In the genomic region with DNA sequence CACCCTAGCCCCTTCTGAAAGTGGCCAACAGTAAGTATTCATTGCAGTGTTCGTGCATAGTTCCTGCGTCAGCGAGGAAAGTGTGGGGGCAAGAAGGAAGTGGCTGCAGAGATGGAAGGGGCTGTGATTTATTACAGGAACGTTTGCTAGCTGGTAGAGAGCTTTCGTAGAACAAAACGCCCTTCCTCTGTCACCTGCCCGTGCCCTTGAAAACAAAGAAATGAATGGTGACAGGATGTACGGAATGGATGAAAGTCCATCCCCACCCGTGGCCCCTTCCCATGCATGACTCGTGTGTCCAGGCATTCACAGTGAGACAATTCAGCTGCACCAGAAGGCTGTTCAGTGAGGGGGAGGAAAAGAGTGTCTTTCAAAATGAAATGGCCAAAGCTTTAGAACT, we compare ENCODE assay signal across 18 mouse cellular contexts. TPM values are rescaled to one million over a fixed set of nuclear protein-coding genes. Genes with fewer than 3 reads are reported as not detected.
DNase-seq lines count a peak whose midpoint lies in the region; ATAC-seq lines count a peak whose summit lies in the region.
"Had no signal": no experiment of that assay in that cellular context is flagged by ENCODE, and none has a peak within 500 bp of the region (broad histone marks: within the 10 kb centered on the region; RNA-seq: fewer than 3 reads in every experiment).

No protein-coding gene starts in this region.

- whole genome bisulfite sequencing in kidney, embryonic 15.5 days = 3% methylated on average over 10 of the region's 10 CpGs
- 30% methylated on average over 10 of the region's 10 CpGs for WGBS in lung, embryonic 16.5 days
- 18% methylated on average over 10 of the region's 10 CpGs for WGBS in stomach, embryonic 15.5 days
- 75% methylated on average over 10 of the region's 10 CpGs for WGBS in midbrain, embryonic 13.5 days

- ATAC-seq in kidney, embryonic 15.5 days (replicated peaks; ENCODE audit: low FRiP score) = peak; percentile 50; the same call in 1 of the 2 replicates
- ATAC-seq in lung, embryonic 16.5 days (ENCODE audit: low read depth) = peak; percentile 54; the same call in 1 of the 2 replicates
- no peak; the same call in 1 of the 2 replicates for ATAC-seq in stomach, embryonic 15.5 days (ENCODE audit: insufficient read depth, low FRiP score, low read depth)
- no peak for ATAC-seq in midbrain, embryonic 13.5 days
- ATAC-seq: hindbrain, postnatal 0 days had no signal

- no peaks in the 10 kb centered on the region for H3K36me3 ChIP-seq in kidney, embryonic 15.5 days
- no peaks in the 10 kb centered on the region for H3K36me3 ChIP-seq in lung, embryonic 16.5 days (ENCODE audit: control insufficient read depth, insufficient read depth, low read length)
- no peaks in the 10 kb centered on the region for H3K36me3 ChIP-seq in stomach, embryonic 15.5 days
- H3K36me3 ChIP-seq in midbrain, embryonic 13.5 days = no peaks in the 10 kb centered on the region
- H3K36me3 ChIP-seq: embryonic facial prominence, embryonic 15.5 days; forebrain, embryonic 10.5 days; heart, embryonic 13.5 days had no signal

- peak overlapping the region; percentile 48 for H3K4me2 ChIP-seq in kidney, embryonic 15.5 days
- H3K4me2 ChIP-seq in lung, embryonic 16.5 days (ENCODE audit: low read depth, low read length) = peak overlapping the region; percentile 9; the same call in 1 of the 2 replicates
- peak overlapping the region; percentile 4 for H3K4me2 ChIP-seq in stomach, embryonic 15.5 days
- no peak overlapping the region for H3K4me2 ChIP-seq in midbrain, embryonic 13.5 days (replicated peaks)
- H3K4me2 ChIP-seq: embryonic facial prominence, embryonic 15.5 days; heart, embryonic 13.5 days had no signal

- 0 out of 2 replicates have a peak overlapping the region, but pooled peaks have one; percentile 12 for H3K4me3 ChIP-seq in kidney, embryonic 15.5 days (replicated peaks)
- H3K4me3 ChIP-seq in lung, embryonic 16.5 days (ENCODE audit: low read length) = no peak overlapping the region
- H3K4me3 ChIP-seq in stomach, embryonic 15.5 days (replicated peaks) = no peak overlapping the region
- no peak overlapping the region for H3K4me3 ChIP-seq in midbrain, embryonic 13.5 days (replicated peaks)
- H3K4me3 ChIP-seq: embryonic facial prominence, embryonic 15.5 days; forebrain, embryonic 10.5 days; gastrocnemius, adult 2 months; heart, embryonic 13.5 days had no signal

- H3K27me3 ChIP-seq in kidney, embryonic 15.5 days = no peaks in the 10 kb centered on the region
- H3K27me3 ChIP-seq in lung, embryonic 16.5 days (ENCODE audit: control insufficient read depth, insufficient read depth, low read depth, low read length) = no peaks in the 10 kb centered on the region
- H3K27me3 ChIP-seq in stomach, embryonic 15.5 days (replicated peaks) = no peaks in the 10 kb centered on the region
- no peaks in the 10 kb centered on the region for H3K27me3 ChIP-seq in midbrain, embryonic 13.5 days
- H3K27me3 ChIP-seq: embryonic facial prominence, embryonic 15.5 days; heart, embryonic 13.5 days had no signal

- H3K9ac ChIP-seq in kidney, embryonic 15.5 days = no peak overlapping the region
- H3K9ac ChIP-seq in lung, embryonic 16.5 days (ENCODE audit: low read length) = no peak overlapping the region
- H3K9ac ChIP-seq in stomach, embryonic 15.5 days = no peak overlapping the region
- H3K9ac ChIP-seq in midbrain, embryonic 13.5 days (replicated peaks) = no peak overlapping the region
- H3K9ac ChIP-seq: embryonic facial prominence, embryonic 15.5 days; heart, embryonic 13.5 days had no signal

- no peak for DNase-seq in kidney, postnatal 25 days
- no peak for DNase-seq in lung, postnatal 25 days (ENCODE audit: low spot score)
- peak; percentile 10 for DNase-seq in kidney, postnatal 14 days
- no peak for DNase-seq in spleen, postnatal 10 days (ENCODE audit: low spot score in 2 of 2)
- DNase-seq: cerebellum, postnatal 14 days; embryo, embryonic 11 days; gastrocnemius, adult 2 months; heart, postnatal 36 days; layer of hippocampus, adult 9-11 months; right cerebral cortex, adult 18-20 months had no signal

- H3K27ac ChIP-seq in kidney, embryonic 15.5 days = peak overlapping the region; percentile 78
- H3K27ac ChIP-seq in lung, embryonic 16.5 days (ENCODE audit: low read length) = no peak overlapping the region
- H3K27ac ChIP-seq in stomach, embryonic 15.5 days = peak overlapping the region; percentile 33; the same call in 1 of the 2 replicates
- H3K27ac ChIP-seq in midbrain, embryonic 13.5 days = no peak overlapping the region
- H3K27ac ChIP-seq: embryonic facial prominence, embryonic 15.5 days; forebrain, embryonic 10.5 days; gastrocnemius, adult 2 months; heart, embryonic 13.5 days; hindbrain, postnatal 0 days had no signal

- no peaks in the 10 kb centered on the region for H3K9me3 ChIP-seq in kidney, embryonic 15.5 days (replicated peaks)
- H3K9me3 ChIP-seq in lung, embryonic 16.5 days (ENCODE audit: control insufficient read depth, low read length) = no peaks in the 10 kb centered on the region
- no peaks in the 10 kb centered on the region for H3K9me3 ChIP-seq in stomach, embryonic 15.5 days
- H3K9me3 ChIP-seq in midbrain, embryonic 13.5 days = no peaks in the 10 kb centered on the region
- H3K9me3 ChIP-seq: embryonic facial prominence, embryonic 15.5 days; forebrain, embryonic 10.5 days; heart, embryonic 13.5 days had no signal

- H3K4me1 ChIP-seq in kidney, embryonic 15.5 days = peaks cover 46% of the 10 kb centered on the region
- peaks cover 10% of the 10 kb centered on the region for H3K4me1 ChIP-seq in lung, embryonic 16.5 days (replicated peaks; ENCODE audit: control insufficient read depth, insufficient read depth, low read length)
- no peaks in the 10 kb centered on the region for H3K4me1 ChIP-seq in stomach, embryonic 15.5 days
- no peaks in the 10 kb centered on the region for H3K4me1 ChIP-seq in midbrain, embryonic 13.5 days (replicated peaks)
- H3K4me1 ChIP-seq: embryonic facial prominence, embryonic 15.5 days had no signal

RNA-seq across cellular contexts. Expression of a gene that starts 35.0 kb away (rescaled TPM):
- polyA plus RNA-seq in kidney, embryonic 15.5 days (2015; fragmentation: Nextera tagmentation; extraction: Ambion mirVana) = 543 and 552 TPM in 2 replicates
- polyA plus RNA-seq in lung, embryonic 16.5 days (2015; fragmentation: Nextera tagmentation; extraction: Ambion mirVana) = 523 and 564 TPM in 2 replicates
- 502 and 547 TPM in 2 replicates for polyA plus RNA-seq in stomach, embryonic 15.5 days (2015; fragmentation: Nextera tagmentation; extraction: Ambion mirVana)
- polyA plus RNA-seq in midbrain, embryonic 13.5 days (2015; fragmentation: Nextera tagmentation; extraction: Ambion mirVana) = 616 and 667 TPM in 2 replicates

Comparison
In these comparisons a context has a peak if more than half of its experiments do, and no peak if none do; other contexts are left out.
1. ATAC-seq: peak in kidney, embryonic 15.5 days (single experiment) and lung, embryonic 16.5 days (single experiment); none in stomach, embryonic 15.5 days (single experiment) and midbrain, embryonic 13.5 days (single experiment).
2. H3K27ac ChIP-seq: peak in kidney, embryonic 15.5 days (single experiment) and stomach, embryonic 15.5 days (single experiment); none in lung, embryonic 16.5 days (single experiment) and midbrain, embryonic 13.5 days (single experiment).